Mouse (Mus musculus): ENCODE data around the gene Trpm1. TPM values are rescaled to one million over a fixed set of nuclear protein-coding genes. Genes with fewer than 3 reads are reported as not detected.

Gene Trpm1
- total and polyA plus RNA-seq, 3 experiments, result 5.9 to 10.7 (median 6.1) TPM

GRCm38 (mm10) chr7:64179310-64179709 lies 25.7 kb downstream of the Trpm1 start:
- Histone ChIP-seq H3K36me3 (replicated peaks in 1 of 2; ENCODE audit: control insufficient read depth in 1 of 2, insufficient read depth in 1 of 2, low read length in 1 of 2) (no peaks in the 10 kb centered on the region), H3K27ac (ENCODE audit: insufficient read depth, low read depth) (no peak overlapping the region), H3K4me1 (ENCODE audit: control insufficient read depth in 1 of 2, insufficient read depth in 2 of 2) (no peaks in the 10 kb centered on the region), H3K9ac (ENCODE audit: insufficient read depth, low read depth) (no peak overlapping the region), H3K27me3 (replicated peaks) (no peaks in the 10 kb centered on the region), H3K79me2 (replicated peaks; ENCODE audit: control insufficient read depth, extremely low read depth, insufficient read depth, poor library complexity, severe bottlenecking) (no peaks in the 10 kb centered on the region), H3K9me3 (replicated peaks; ENCODE audit: low read length) (no peaks in the 10 kb centered on the region), H3K4me2 (ENCODE audit: insufficient read depth, low read depth, poor library complexity, severe bottlenecking) (no peak overlapping the region), H3K4me3 (replicated peaks in 1 of 3; ENCODE audit: low read depth in 2 of 3, low read length in 2 of 3, poor library complexity in 1 of 3) (no peak overlapping the region)
- peak; percentile 7 for DNase-seq (ENCODE audit: extremely low read depth)
- TF ChIP-seq TCF12 (IDR thresholded peaks at IDR 0.05; ENCODE audit: low read depth, low read length) (no peak), NRF1 (IDR thresholded peaks at IDR 0.05; ENCODE audit: low read depth, low read length) (no peak), MXI1 (IDR thresholded peaks at IDR 0.05; ENCODE audit: low read depth, low read length) (no peak), CTCF (conservative IDR thresholded peaks at IDR 0.05 in 1 of 2, IDR thresholded peaks at IDR 0.05 in 1 of 2; ENCODE audit: low read depth in 2 of 2, low read length in 2 of 2) (peak in 1 of 2 experiments; percentile 62; a peak in 2 of 4 replicates), UBTF (IDR thresholded peaks at IDR 0.05; ENCODE audit: low read depth, low read length) (no peak), ZKSCAN1 (IDR thresholded peaks at IDR 0.05; ENCODE audit: borderline replicate concordance, low read depth, low read length) (no peak), MYC (IDR thresholded peaks at IDR 0.05; ENCODE audit: low read depth, low read length) (no peak), POLR2AphosphoS2 (IDR thresholded peaks at IDR 0.05; ENCODE audit: low read depth, low read length) (no peak), ETS1 (conservative IDR thresholded peaks at IDR 0.05; ENCODE audit: low read depth, low read length) (no peak), HCFC1 (IDR thresholded peaks at IDR 0.05; ENCODE audit: low read depth, low read length) (no peak), SMC3 (IDR thresholded peaks at IDR 0.05; ENCODE audit: low read depth, low read length) (peak; percentile 68), POLR2A (IDR thresholded peaks at IDR 0.05; ENCODE audit: low read depth, low read length) (no peak), RAD21 (IDR thresholded peaks at IDR 0.05; ENCODE audit: low read depth, low read length) (peak; percentile 56), CHD1 (IDR thresholded peaks at IDR 0.05; ENCODE audit: low read depth, low read length) (no peak), SIN3A (IDR thresholded peaks at IDR 0.05; ENCODE audit: low read length) (no peak), TBP (conservative IDR thresholded peaks at IDR 0.05; ENCODE audit: low read depth, low read length) (no peak), ZNF384 (IDR thresholded peaks at IDR 0.05; ENCODE audit: low read depth, low read length) (no peak), RCOR1 (conservative IDR thresholded peaks at IDR 0.05; ENCODE audit: low read depth, low read length) (no peak), E2F4 (IDR thresholded peaks at IDR 0.05; ENCODE audit: insufficient replicate concordance, low read depth, low read length) (no peak), IRF4 (IDR thresholded peaks at IDR 0.05; ENCODE audit: low read depth, low read length) (no peak), CHD2 (IDR thresholded peaks at IDR 0.05; ENCODE audit: low read length) (no peak), KAT2A (IDR thresholded peaks at IDR 0.05; ENCODE audit: insufficient replicate concordance, low read length) (no peak)
- in situ Hi-C loops (cut with MboI; ENCODE audit: low pct_ligation_motif_present, low pct_unique_long_range_greater_than_20kb, low sequenced_read_pairs), result no loop called here
- dilution Hi-C loops (cut with MboI; ENCODE audit: extremely low pct_ligation_motif_present, extremely low pct_unique_long_range_greater_than_20kb, low sequenced_read_pairs), result no loop called here

Measured in CH12.LX (cell line).